Mouse (Mus musculus) CH12.LX (cell line): Measurements from ENCODE around the gene Lrmda. TPM values are rescaled to one million over a fixed set of nuclear protein-coding genes. Genes with fewer than 3 reads are reported as not detected.

Experiments
- DNase-seq: peaks from one replicate; pipeline ENCODE4 v3.0.0-alpha.2; 2013; ENCODE audit errors: extremely low read depth
- H3K27ac ChIP-seq: 2 replicates; pipeline ENCODE4 v1.5.1; 2012; ENCODE audit warnings: low read depth, mild to moderate bottlenecking, control low read depth, moderate library complexity; ENCODE audit not compliant: insufficient read depth
- H3K27me3 ChIP-seq: replicated peaks from 2 replicates; pipeline ENCODE3; 2012; ENCODE audit warnings: inconsistent platforms
- H3K36me3 ChIP-seq, 2 experiments: replicated peaks in 1 of 2; 2 replicates each; pipeline versions ENCODE3 to v1.6.1; 2012; ENCODE audit warnings: inconsistent platforms in 1 of 2, low read length in 1 of 2, mild to moderate bottlenecking in 1 of 2, mixed read lengths in 1 of 2, moderate library complexity in 1 of 2; ENCODE audit not compliant: control insufficient read depth in 1 of 2, insufficient read depth in 1 of 2
- H3K4me1 ChIP-seq, 2 experiments: 2 replicates each; pipeline ENCODE4 v1.6.1; 2012; ENCODE audit warnings: inconsistent platforms in 1 of 2, moderate library complexity in 1 of 2; ENCODE audit not compliant: insufficient read depth in 2 of 2, control insufficient read depth in 1 of 2
- H3K4me2 ChIP-seq: 2 replicates; pipeline ENCODE4 v1.6.1; 2012; ENCODE audit warnings: low read depth, mild to moderate bottlenecking, control low read depth; ENCODE audit not compliant: poor library complexity, insufficient read depth, severe bottlenecking
- H3K4me3 ChIP-seq, 3 experiments: fragments of 150-350 bp in 1 of 3; sonication (generic) in 1 of 3; replicated peaks in 1 of 3; 2 replicates each; pipeline versions ENCODE3 to v1.5.1; 2011 to 2012; ENCODE audit warnings: low read depth in 2 of 3, low read length in 2 of 3, mild to moderate bottlenecking in 2 of 3, moderate library complexity in 2 of 3, control low read depth in 1 of 3, improper control_type of control experiment in 1 of 3, inconsistent platforms in 1 of 3, mixed read lengths in 1 of 3; ENCODE audit not compliant: poor library complexity in 1 of 3
- H3K79me2 ChIP-seq: replicated peaks from 2 replicates; pipeline ENCODE4 v1.6.1; 2012; ENCODE audit warnings: mild to moderate bottlenecking, moderate library complexity; ENCODE audit not compliant: control insufficient read depth, poor library complexity, insufficient read depth, severe bottlenecking; ENCODE audit errors: extremely low read depth
- H3K9ac ChIP-seq: 2 replicates; pipeline ENCODE4 v1.6.1; 2012; ENCODE audit warnings: low read depth, mild to moderate bottlenecking, control low read depth, moderate library complexity; ENCODE audit not compliant: insufficient read depth
- H3K9me3 ChIP-seq: replicated peaks from 2 replicates; pipeline ENCODE3; 2012; ENCODE audit warnings: low read length, inconsistent platforms, mixed read lengths
- BHLHE40 ChIP-seq: IDR thresholded peaks from 2 replicates; pipeline ENCODE4 v1.6.1; 2011; ENCODE audit warnings: mild to moderate bottlenecking, low read depth, low read length, improper control_type of control experiment
- CHD1 ChIP-seq: IDR thresholded peaks from 2 replicates; pipeline ENCODE4 v1.6.1; 2012; ENCODE audit warnings: low read depth, low read length, improper control_type of control experiment, inconsistent platforms
- CHD2 ChIP-seq: IDR thresholded peaks from 2 replicates; pipeline ENCODE4 v1.6.1; 2011; ENCODE audit warnings: low read length, improper control_type of control experiment
- CTCF ChIP-seq, 2 experiments: IDR thresholded peaks in 1 of 2; conservative IDR thresholded peaks in 1 of 2; 2 replicates each; pipeline ENCODE4 v1.5.1; 2011 to 2012; ENCODE audit warnings: low read depth in 2 of 2, low read length in 2 of 2, improper control_type of control experiment in 1 of 2, inconsistent platforms in 1 of 2, mild to moderate bottlenecking in 1 of 2, moderate library complexity in 1 of 2
- E2F4 ChIP-seq: IDR thresholded peaks from 2 replicates; pipeline ENCODE4 v1.6.1; 2011; ENCODE audit warnings: low read depth, low read length, improper control_type of control experiment; ENCODE audit not compliant: insufficient replicate concordance
- ELF1 ChIP-seq: IDR thresholded peaks from 2 replicates; pipeline ENCODE4 v1.6.1; 2014; ENCODE audit warnings: low read depth, mild to moderate bottlenecking, inconsistent platforms, low read length, improper control_type of control experiment
- EP300 ChIP-seq: IDR thresholded peaks from 2 replicates; pipeline ENCODE4 v1.6.1; 2011; ENCODE audit warnings: low read length, improper control_type of control experiment
- ETS1 ChIP-seq: conservative IDR thresholded peaks from 2 replicates; pipeline ENCODE4 v1.6.1; 2012; ENCODE audit warnings: low read depth, mild to moderate bottlenecking, inconsistent platforms, low read length, improper control_type of control experiment, moderate library complexity
- HCFC1 ChIP-seq: IDR thresholded peaks from 2 replicates; pipeline ENCODE4 v1.6.1; 2012; ENCODE audit warnings: low read depth, mild to moderate bottlenecking, inconsistent platforms, low read length, improper control_type of control experiment
- JUND ChIP-seq: conservative IDR thresholded peaks from 2 replicates; pipeline ENCODE4 v1.6.1; 2011; ENCODE audit warnings: low read depth, low read length, improper control_type of control experiment
- MAFK ChIP-seq: IDR thresholded peaks from 2 replicates; pipeline ENCODE4 v1.6.1; 2011; ENCODE audit warnings: low read length, improper control_type of control experiment; ENCODE audit not compliant: insufficient replicate concordance
- MEF2A ChIP-seq: IDR thresholded peaks from 2 replicates; pipeline ENCODE4 v1.6.1; 2014; ENCODE audit warnings: low read depth, mild to moderate bottlenecking, inconsistent platforms, low read length, improper control_type of control experiment, borderline replicate concordance
- NELFE ChIP-seq: IDR thresholded peaks from 2 replicates; pipeline ENCODE4 v1.6.1; 2011; ENCODE audit warnings: low read depth, low read length, improper control_type of control experiment
- POLR2AphosphoS2 ChIP-seq: IDR thresholded peaks from 2 replicates; pipeline ENCODE4 v1.6.1; 2011; ENCODE audit warnings: low read depth, low read length, improper control_type of control experiment
- RAD21 ChIP-seq: IDR thresholded peaks from 2 replicates; pipeline ENCODE4 v1.6.1; 2011; ENCODE audit warnings: low read depth, mild to moderate bottlenecking, low read length, improper control_type of control experiment, moderate library complexity
- RCOR1 ChIP-seq: conservative IDR thresholded peaks from 2 replicates; pipeline ENCODE4 v1.6.1; 2012; ENCODE audit warnings: low read depth, mild to moderate bottlenecking, inconsistent platforms, low read length, improper control_type of control experiment
- TBP ChIP-seq: conservative IDR thresholded peaks from 2 replicates; pipeline ENCODE4 v1.6.1; 2011; ENCODE audit warnings: low read depth, low read length, improper control_type of control experiment
- TCF12 ChIP-seq: IDR thresholded peaks from 2 replicates; pipeline ENCODE4 v1.6.1; 2014; ENCODE audit warnings: low read depth, mild to moderate bottlenecking, inconsistent platforms, low read length, improper control_type of control experiment
- USF2 ChIP-seq: conservative IDR thresholded peaks from 2 replicates; pipeline ENCODE4 v1.6.1; 2011; ENCODE audit warnings: low read depth, low read length, improper control_type of control experiment
- dilution Hi-C: fragments of 300-500 bp; cut with MboI; formaldehyde crosslinking; loops from 2 replicates; pipeline ENCODE4 v1.14.3; 2020; ENCODE audit warnings: low sequenced_read_pairs; ENCODE audit not compliant: extremely low pct_unique_long_range_greater_than_20kb, extremely low pct_ligation_motif_present
- in situ Hi-C: fragments of 300-500 bp; cut with MboI; formaldehyde crosslinking; loops from 3 replicates; pipeline ENCODE4 v1.14.3; 2019; ENCODE audit warnings: low sequenced_read_pairs, low pct_ligation_motif_present, low pct_unique_long_range_greater_than_20kb, mixed read lengths
- polyA plus RNA-seq: library from polyadenylated mRNA; unstranded; fragments of >175 nt; gene quantifications from 2 replicates; pipeline ENCODE4 v1.2.1, GENCODE M21; 2012; ENCODE audit warnings: low read depth; ENCODE audit not compliant: insufficient read length
- total RNA-seq, 2 experiments: library from RNA; depleted of rRNA; stranded (reverse); fragments of 300-350 nt in 1 of 2; fragments of >200 nt in 1 of 2; gene quantifications; 2 replicates each; pipeline ENCODE4 v1.2.3; 2012 to 2014

Lrmda gene
- total and polyA plus RNA-seq, 3 experiments: 0.89 to 3.7 (median 1.9) TPM

- in situ Hi-C loops (no loop called here), dilution Hi-C loops (no loop called here)
- no peak overlapping the region for H3K4me2 ChIP-seq
Observed at GRCm38 (mm10) chr14:22679008-22679704, 659.6 kb downstream of the Lrmda start.

GRCm38 (mm10) chr14:22679705-22680643 lies 660.5 kb downstream of the Lrmda start:
- TF ChIP-seq BHLHE40 (no peak), RAD21 (no peak), ELF1 (no peak), CTCF (conservative IDR thresholded peaks at IDR 0.05 in 1 of 2, IDR thresholded peaks at IDR 0.05 in 1 of 2; ENCODE audit: low read depth in 2 of 2, low read length in 2 of 2) (no peak), MEF2A (no peak), TCF12 (no peak), EP300 (no peak), HCFC1 (no peak), E2F4 (no peak), MAFK (no peak), POLR2AphosphoS2 (no peak), TBP (no peak)
- TF ChIP-seq, all 38 proteins: peak for 0
- DNase-seq: no peak
- no peaks in the 10 kb centered on the region for H3K79me2 ChIP-seq
- no peaks in the 10 kb centered on the region for H3K27me3 ChIP-seq
- no peak overlapping the region for H3K9ac ChIP-seq
- H3K36me3 ChIP-seq: no peaks in the 10 kb centered on the region
- H3K4me2 ChIP-seq: no peak overlapping the region
- dilution Hi-C loops: no loop called here
- no peaks in the 10 kb centered on the region for H3K9me3 ChIP-seq
- H3K4me1 ChIP-seq: no peaks in the 10 kb centered on the region
- no peak overlapping the region for H3K27ac ChIP-seq
- in situ Hi-C loops: no loop called here
- no peak overlapping the region for H3K4me3 ChIP-seq

More at GRCm38 (mm10) chr14:22679008-22679704, 659.6 kb downstream of the Lrmda start:
- H3K9me3 ChIP-seq: no peaks in the 10 kb centered on the region
- H3K27ac ChIP-seq: no peak overlapping the region
- no peaks in the 10 kb centered on the region for H3K27me3 ChIP-seq
- DNase-seq: no peak
- no peak overlapping the region for H3K4me3 ChIP-seq
- no peaks in the 10 kb centered on the region for H3K79me2 ChIP-seq
- H3K4me1 ChIP-seq: no peaks in the 10 kb centered on the region
- H3K36me3 ChIP-seq: no peaks in the 10 kb centered on the region
- H3K9ac ChIP-seq: no peak overlapping the region
- TF ChIP-seq CHD2: no peak
- TF ChIP-seq JUND: no peak
- TF ChIP-seq CHD1: no peak
- no peak for TF ChIP-seq MAFK
- no peak for TF ChIP-seq RAD21
- no peak for TF ChIP-seq RCOR1
- TF ChIP-seq ETS1: no peak
- no peak for TF ChIP-seq USF2
- no peak for TF ChIP-seq NELFE
- TF ChIP-seq POLR2AphosphoS2: no peak
